Mouse (Mus musculus) cerebral cortex, adult 2 months (tissue): ENCODE measurements around the gene Nme6.

Experiments
- WGBS: fragments of 180-500 bp; shearing (Covaris S2); methylation state at CpG from one replicate; pipeline ENCODE4 v1.1.7; 2018; 5-methylcytosine and 5-hydroxymethylcytosine counted together

Nme6 gene

DNA sequence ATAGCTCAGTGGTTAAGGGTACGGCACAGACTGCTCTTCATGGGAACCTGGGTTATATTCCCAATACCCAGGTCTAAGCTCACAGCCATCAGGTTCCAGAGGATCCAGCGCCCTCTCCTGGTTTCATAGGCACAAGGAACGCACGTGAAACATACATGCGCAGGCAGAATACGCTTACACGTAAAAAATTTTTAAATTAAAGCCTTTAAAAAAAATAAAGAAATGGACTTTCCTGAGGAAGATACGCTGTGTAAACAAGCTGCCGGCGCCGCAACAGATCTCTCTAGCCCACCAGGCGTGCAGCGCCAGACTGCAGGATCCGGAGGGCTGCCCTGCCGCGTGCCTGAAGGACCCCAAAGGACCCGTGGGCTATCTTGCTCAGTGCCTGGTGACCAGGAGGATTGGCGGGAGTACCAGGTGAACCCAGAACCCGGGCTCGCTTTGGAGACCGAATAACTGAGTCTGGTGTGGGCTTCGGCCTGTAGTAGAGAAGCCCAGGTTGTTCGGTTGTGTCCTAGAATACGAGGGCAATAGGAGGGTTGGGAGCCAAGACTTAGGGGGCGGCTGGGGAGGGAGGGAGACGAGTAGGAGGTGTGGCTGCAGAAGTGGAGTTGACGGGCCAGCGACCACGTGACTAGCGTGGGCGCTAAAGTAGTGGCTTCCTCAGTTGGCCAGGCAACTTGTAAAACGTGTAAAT is at the start of gene Nme6:
Gene Nme6 (plus strand): TSS at position 359 of the 697 bp plus-strand sequence.
- under 1% methylated on average over 32 of the region's 32 CpGs for WGBS

DNA sequence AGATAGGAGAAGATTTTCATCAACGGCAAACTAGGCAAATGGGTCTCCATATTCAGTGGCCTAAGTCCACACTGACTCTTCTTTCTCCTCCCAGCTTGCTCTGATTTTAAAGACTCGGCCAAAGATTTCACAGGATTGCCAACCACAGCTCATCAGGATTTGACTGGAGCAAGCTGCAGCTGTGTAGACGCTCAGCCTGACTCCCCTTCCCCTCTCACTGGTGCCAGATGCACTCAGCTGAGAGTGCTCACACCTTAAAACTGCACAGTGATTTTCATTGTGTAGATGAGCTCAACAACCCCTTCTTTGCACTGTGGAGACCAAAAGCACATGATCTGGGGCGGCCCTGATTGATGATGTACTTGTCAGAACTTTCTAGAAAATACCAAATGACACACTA is 42.0 kb upstream of the Nme6 start, which contains the start of gene Fbxw27:
Gene Fbxw27 (minus strand): TSS at position 101 of the 400 bp plus-strand sequence.
- 84% methylated on average over 4 of the region's 4 CpGs for WGBS

DNA sequence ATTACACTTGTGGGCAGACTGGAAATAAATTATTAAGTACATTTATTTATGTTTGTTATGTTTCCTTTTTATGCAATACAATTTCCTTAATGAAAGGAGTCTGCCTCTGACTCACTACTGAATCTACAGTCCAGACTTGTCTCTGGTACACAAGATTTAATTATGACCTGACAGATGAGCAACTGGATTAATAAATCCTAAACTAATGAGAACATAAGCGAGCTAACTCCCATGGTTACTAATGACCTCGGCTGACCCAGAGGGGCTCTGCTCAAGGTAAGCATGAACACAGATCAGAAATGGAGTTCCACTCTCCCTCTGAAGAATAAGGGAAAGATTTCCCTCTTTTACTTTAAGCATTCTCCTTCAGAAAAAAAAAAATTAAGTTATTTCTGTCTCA is 37.3 kb upstream of the Nme6 start:
- 73% methylated on average over 2 of the region's 2 CpGs for WGBS

DNA sequence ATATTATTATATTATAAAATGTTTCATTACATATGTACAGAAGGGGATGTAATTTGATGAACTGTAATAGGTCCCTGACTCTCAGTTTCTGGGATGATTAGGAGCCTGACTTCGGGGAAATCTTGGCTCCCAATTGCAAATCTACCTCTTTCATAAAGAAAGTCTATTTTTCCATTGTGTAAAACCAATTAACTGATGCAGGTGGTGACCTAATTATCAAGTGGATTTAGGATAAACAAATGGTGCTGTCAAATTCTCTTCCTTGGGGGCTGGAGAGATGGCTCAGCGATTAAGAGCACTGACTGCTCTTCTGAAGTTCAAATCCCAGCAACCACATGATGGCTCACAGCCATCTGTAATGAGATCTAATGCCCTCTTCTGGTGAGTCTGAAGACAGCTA is 36.7 kb upstream of the Nme6 start:
- 55% methylated on average over 2 of the region's 2 CpGs for WGBS

DNA sequence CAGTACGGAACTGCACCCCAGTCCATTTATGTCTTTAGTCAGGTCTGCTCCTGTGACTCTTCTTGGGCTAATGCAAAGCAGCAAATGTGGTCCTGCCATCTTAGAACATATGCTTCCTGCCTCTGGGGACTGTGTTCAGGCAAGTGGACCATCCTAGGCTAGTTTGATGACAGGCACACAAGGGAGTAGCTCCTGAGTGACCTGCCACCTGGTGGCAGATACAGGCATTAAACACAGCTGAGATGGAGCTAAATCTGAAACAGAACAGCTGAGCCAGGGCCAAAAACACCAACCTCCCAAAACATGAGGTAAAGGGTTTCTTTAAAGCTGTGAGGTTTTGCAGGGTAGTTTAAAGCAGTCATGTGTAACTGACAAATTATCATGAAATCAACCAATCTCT is 34.5 kb upstream of the Nme6 start:
- WGBS, result 89% methylated on average over 1 of the region's 1 CpGs

DNA sequence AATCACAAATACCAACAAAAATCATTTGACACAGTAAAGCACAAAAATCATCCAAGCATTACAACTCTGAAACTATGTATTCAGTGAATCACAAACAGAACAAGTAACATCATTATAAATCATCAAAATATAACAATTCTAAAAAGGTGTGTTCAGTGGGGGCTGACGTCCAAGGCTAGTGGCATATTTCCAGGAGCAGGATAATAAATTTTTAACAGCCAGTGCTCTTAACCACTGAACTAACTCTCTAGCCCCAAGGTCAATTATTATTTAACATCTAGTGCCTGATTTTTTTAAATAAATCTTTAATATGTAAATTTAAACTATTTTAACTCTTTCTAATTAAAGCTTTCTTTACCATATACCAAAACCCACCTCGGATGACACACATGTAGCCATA is 27.0 kb upstream of the Nme6 start:
- WGBS, result 87% methylated on average over 2 of the region's 2 CpGs

DNA sequence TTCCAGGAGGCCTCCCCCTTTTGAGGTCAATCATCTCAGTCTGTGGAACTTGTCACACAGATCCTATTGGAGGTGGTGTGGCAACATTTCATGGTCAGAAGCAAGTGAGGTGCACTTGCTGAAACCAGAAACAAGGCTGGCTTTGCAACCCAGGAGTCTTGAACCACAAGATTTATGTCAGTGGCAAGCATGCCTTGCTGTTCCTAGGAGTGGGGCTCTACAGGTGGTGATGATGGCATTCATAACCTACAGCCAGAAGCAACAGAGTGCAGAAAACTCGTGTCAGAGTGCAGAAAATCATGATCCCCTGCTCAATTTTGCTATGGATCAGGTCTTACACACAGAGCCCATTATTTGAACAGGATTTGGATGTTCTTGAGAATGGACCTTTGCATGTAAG is 26.3 kb upstream of the Nme6 start:
- 51% methylated on average over 1 of the region's 1 CpGs for WGBS

DNA sequence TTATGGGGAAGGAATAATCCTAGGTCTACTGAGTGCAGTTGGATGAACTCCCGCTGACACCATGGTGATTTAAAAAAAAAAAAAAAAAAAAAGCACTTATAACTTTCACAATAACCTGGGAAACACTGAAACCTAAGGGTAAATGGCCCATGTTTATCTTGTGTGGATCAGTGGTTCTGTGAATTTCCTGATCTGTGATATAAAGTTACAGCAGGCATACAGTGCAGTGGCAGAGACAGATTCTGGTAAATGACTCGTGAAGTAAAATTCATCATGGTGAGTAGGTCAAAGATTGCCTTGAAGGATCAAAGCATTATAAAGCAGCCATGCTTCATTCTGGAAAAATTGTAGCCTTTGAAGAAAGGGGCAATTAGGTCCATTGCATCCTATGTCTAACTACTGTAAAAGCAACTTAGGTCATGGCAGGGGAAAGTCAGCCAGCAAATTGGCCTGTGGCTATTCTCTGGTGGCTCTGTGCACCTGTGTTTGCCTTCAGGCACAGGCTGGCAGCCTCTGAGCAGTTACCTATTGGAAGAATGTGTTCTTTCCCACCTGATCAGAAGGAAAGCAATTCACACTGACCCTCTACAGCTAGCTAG is 25.8 kb upstream of the Nme6 start:
- WGBS, result 85% methylated on average over 2 of the region's 2 CpGs

DNA sequence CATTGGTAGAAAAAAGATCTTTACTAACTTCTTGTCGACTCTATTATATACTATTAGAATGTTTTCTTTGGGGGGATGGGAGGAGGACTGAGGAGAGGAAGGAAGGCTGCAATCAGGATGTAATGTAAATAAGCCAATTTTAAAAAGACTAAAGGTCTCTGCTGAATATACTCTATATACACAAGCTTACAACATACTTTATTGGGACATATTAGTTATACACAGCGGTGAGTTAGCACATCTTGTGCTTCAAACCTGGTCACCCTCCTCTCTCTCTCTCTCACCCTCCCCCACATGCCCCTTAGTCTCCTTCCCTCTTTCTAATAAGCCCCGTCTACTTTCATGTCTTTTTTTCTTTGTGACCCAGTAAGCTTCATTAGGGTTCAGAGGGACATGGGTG is 24.7 kb upstream of the Nme6 start:
- 64% methylated on average over 3 of the region's 3 CpGs for WGBS

DNA sequence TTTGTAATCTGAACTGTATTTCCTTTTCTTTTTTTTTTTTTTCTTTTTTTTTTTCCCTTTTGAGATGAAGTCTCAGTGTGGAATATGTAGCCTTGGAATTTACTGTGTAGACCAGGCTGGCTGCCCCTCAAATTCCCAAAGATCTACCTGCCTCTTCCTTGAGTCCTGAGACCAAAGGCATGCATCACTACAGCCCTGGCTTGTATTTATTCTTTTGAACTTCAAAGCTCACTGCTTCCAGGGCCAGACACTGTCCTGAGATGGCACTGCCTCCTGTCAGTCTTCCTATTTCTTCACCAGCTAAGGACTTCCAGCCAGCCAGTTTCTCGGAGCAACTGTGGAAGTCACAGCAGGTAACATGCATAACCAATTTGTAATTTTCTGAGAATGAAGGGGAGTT is 20.6 kb upstream of the Nme6 start, which contains the start of gene Spink8:
Gene Spink8 (plus strand): TSS at position 301 of the 400 bp plus-strand sequence.
- WGBS, result 74% methylated on average over 1 of the region's 1 CpGs

DNA sequence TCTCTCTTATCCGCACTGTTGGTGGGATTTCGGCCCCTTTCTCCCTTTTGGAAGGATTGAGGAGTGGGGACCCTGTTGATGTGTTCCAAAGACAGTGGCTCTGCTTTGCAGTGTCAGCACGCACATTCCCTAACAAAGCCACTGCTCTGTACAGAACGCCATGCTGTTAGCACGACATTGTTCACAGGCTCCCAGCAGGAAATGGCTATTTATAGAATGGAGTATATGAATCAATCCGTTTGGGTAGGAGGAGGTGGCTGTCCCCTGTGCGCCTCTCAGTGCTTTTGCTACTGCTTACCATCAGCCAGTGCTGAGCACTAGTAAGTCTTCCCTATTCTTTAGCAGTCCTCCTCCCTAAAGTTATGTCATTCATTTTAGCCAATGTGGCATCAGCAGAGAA is 19.1 kb upstream of the Nme6 start:
- 26% methylated on average over 7 of the region's 7 CpGs for WGBS

DNA sequence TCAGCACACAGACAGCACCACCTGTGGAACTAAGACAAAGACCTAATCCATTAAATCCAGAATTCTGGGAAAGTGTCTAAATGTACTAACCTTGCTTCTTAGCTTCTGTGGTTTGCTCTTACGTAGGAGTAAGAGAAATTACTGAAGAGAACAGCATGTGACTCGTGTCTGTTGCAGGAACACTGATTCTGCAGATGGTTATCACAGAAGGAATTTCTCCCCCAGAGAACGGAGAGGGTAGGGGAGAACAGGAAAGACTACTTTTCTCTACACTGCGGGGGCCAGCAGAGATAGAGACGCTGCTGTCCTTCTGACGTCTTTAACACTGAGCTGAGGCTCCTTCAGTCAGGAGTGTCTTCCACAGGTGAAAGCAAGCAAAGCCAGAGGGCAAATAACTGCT is 16.2 kb upstream of the Nme6 start:
- WGBS, result 38% methylated on average over 6 of the region's 6 CpGs

DNA sequence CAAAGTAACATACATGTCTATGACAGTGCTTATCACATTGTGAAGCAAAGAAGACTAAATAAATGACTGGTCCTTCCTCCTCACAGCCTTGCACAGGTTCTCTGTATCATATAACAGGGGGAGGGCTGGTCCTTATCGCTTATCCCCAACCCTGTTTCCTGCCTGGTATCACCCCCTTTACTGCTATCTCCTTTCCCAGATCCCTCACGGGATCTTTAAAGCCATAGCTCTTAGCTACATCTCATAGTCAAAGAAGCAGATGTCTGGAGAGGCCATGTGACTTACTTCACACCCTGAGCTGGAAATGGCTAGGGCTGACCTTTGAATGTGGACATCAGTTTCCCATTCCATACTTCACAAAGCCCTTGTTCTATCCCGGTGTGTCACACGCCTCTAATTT is 6.8 kb upstream of the Nme6 start:
- WGBS, result 70% methylated on average over 4 of the region's 4 CpGs

DNA sequence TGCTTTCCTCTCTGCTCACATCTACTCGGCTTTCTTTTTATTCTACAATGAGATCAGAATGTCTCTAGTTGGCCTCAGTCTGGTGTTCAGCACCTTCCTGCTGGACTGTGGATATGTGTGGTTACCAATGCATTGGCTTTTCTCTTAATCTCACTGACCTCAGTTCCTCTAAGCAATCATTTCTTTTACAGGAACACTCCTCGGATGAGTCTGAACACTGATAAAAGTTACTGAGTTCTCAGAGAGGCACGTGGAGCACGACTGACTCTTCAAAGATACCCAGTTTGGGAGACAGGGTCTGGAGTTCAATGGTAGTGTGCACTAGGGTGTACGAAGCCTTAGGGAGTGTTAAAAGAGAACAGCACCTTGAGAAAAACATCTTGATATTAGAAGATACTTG is 6.4 kb upstream of the Nme6 start:
- WGBS, result 77% methylated on average over 5 of the region's 5 CpGs

DNA sequence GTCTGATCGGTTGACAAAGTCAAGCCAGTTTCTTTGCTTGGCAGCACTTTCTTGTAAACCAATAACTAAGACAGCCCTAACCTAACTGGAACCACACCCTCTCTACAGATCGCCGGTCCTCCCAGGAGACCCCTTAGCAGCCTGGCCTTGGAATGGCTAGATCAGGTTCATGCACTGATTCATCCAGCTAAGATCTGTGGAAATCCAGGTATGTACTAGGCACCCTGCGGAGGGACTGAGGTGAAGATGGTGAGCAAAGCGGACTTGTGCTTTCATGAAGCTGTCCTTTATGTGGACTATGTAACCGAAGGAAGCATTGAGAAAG is 501 bp downstream of the Nme6 start:
- WGBS, result 6% methylated on average over 6 of the region's 6 CpGs

DNA sequence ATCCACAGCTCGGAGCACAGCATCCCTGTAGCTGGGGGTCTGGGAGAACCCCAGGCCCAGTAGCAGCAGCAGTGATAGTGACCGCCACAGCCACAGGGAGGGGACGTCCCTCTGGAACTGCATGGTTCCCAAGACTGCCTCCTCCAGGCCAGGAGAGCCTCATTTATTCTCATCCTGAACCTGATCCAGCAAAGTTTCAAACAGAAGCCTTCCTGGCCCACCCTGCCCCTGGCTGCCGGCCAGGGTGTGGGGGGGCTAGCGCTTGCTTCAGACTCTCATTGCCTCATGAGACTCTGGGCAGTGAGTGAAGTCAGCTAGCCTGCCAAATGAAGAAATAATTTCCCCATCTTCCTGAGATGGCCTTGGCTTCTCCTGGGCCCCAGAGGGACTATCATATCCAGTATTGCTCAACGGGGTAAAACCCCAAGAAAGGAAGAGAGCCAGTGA is 16.8 kb downstream of the Nme6 start, which contains the start of gene Camp:
Gene Camp (minus strand): TSS at position 306 of the 447 bp plus-strand sequence.
- WGBS, result 59% methylated on average over 6 of the region's 6 CpGs

DNA sequence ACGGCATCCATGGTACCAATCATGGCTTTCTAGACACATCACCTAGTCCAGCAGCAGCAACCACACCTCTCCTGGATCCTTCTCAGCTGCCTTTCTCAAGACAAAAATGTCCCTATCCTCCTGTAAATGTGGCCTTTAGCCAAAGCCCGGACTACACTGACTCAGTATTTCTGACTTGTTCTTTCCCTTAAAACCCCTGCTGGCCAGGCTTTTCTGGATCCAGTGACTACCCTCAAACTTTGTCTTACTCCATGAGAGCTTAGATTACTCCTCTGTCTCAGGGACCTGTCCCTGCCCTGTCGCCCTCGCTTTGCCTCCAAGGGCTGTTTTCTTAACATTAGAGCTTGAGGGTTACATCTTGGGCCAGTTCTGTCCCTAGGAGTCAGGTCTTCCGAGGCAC is 17.6 kb downstream of the Nme6 start:
- WGBS, result 88% methylated on average over 5 of the region's 5 CpGs

DNA sequence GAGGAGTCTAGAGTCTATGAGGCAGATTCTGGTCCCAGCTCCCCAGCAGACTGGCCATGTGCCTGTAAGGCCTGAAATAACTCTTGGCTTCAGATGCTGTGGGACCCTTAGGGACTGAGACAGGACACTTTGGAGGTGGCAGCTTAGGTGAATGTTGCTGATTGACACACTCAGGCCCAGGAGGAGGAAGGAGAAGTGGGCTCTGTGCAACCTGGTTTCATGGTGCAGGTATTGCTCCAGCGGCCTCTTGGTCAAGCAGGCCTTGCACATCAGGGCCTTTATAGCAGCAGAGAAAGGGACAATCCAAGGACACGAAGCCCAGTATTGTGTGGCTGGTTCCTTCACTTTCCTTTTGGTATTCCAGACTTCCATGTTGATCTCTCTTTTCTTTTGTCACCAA is 21.8 kb downstream of the Nme6 start:
- WGBS, result 94% methylated on average over 2 of the region's 2 CpGs

DNA sequence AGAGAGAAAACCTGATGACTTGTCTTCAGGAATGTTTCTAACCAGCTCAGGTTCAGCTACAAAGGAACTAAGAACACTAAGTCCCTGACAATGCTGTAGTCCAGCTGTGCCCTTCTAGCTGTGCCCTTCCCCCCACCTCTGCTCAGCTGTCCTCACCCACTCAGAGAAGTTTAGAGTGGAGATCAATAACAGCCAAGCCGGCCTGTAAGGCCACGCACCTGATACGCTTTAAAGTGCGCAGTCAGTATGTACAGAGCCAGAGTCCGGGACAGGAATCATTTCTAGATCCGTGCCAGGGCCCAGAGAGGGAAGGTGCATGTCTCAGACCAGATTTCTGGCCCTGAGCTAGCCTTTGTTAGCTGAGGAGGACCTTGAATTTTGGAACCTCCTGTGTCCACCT is 23.4 kb downstream of the Nme6 start:
- 91% methylated on average over 6 of the region's 6 CpGs for WGBS

DNA sequence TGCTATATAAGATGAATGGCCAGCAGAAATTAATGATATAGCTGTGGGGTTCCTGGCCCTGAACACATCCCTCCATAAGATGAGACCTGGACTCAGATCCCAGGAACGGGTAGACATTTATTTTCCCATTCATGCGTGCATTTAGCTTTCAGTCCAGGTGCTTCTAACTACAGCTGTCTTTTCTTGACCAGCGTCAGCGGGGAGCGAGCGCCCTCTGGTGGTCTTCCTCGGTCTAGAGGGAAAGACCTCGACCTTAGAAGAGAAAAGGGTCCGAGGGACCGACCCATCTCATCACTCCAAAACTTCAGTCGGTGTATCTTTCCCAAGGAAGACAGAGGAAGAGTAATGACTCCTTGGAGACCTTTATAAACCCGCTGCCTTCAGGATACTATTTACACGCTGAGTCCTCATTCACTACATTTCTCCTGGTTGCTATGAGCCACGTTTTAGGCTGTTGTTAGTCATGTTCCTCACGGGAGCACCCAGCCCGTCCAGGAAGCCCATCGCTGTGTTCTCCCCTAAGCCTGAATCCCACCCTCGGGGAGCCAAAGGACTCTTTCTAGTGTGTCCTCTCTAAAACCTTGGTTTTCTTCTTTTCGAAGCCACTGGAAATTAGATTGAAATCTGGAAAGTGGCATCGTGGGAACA is 30.0 kb downstream of the Nme6 start:
- 8% methylated on average over 20 of the region's 20 CpGs for WGBS

DNA sequence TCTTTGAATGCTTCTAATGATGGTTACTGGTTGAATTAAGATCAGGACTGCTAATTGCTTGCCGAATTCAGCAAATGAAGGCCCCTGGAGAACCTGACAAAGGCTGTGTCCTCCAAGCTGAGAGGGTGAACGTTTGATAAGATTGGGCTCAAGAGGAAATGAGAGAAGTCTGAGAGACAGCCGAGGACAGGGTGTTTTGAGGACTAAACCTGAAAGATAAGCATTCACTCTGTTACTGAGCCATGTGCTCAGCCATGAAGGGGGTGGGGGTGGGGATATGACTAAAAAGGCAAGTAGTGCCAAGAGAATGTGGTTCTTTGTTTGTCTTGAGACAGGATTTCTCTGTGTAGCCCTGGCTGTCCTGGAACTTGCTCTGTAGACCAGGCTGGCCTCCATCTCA is 30.5 kb downstream of the Nme6 start:
- 41% methylated on average over 3 of the region's 3 CpGs for WGBS

DNA sequence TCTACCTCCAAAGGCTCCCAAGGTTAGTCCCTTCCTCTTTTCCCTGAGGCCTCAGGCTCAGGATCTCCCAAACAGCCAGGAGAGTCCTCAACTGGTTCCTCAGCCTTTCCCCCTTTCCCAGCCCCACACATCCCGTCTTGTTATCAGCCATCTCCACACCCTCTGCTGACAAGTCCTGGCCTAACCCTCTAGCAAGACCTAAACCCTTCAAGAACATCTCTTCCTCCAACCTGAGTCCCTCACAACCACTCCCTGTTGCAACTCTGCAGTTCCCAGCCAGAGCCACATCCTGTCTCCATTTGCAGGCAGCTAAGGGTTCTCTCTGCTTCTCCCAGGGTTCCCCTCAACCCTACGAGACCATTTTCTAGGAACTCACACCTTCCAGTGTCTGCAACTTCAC is 33.7 kb downstream of the Nme6 start:
- WGBS, result 86% methylated on average over 2 of the region's 2 CpGs

DNA sequence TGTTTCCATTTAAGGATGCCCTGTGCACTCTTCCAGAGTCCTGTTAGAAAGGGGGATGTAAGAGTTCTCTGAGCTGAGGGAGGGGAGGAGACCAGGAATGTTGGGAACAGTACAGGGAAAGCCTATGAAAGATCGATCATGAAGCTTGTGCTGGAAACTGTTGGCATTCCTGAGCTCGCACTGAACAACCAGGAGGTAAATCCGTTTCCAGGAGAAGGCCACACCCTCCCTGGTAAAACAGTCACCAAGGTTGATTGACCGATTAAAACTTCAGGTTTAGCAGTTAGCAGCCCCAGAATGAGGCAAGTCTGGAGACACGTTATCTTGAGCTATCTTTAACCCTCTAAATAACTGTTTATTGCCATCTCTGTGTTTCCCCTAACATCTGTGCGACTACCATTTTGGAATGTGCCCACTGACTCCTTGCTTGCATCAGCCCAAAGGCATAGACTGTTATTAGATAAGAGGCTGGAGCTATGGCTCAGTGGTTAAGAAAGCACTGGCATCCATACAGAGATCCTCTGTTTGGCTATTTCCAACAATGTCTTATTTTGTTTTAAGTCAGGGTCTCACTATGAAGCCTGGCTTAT is 38.5 kb downstream of the Nme6 start:
- 50% methylated on average over 6 of the region's 6 CpGs for WGBS
